Mouse (Mus musculus) urinary bladder, adult 18-20 months (tissue): ENCODE measurements around the gene Dgkz.

Source experiments
- DNase-seq, 2 experiments: peaks; one replicate each; pipeline ENCODE4 v3.0.0; 2022; ENCODE audit warnings: low spot score in 2 of 2, mixed read lengths in 2 of 2

Dgkz gene

DNA sequence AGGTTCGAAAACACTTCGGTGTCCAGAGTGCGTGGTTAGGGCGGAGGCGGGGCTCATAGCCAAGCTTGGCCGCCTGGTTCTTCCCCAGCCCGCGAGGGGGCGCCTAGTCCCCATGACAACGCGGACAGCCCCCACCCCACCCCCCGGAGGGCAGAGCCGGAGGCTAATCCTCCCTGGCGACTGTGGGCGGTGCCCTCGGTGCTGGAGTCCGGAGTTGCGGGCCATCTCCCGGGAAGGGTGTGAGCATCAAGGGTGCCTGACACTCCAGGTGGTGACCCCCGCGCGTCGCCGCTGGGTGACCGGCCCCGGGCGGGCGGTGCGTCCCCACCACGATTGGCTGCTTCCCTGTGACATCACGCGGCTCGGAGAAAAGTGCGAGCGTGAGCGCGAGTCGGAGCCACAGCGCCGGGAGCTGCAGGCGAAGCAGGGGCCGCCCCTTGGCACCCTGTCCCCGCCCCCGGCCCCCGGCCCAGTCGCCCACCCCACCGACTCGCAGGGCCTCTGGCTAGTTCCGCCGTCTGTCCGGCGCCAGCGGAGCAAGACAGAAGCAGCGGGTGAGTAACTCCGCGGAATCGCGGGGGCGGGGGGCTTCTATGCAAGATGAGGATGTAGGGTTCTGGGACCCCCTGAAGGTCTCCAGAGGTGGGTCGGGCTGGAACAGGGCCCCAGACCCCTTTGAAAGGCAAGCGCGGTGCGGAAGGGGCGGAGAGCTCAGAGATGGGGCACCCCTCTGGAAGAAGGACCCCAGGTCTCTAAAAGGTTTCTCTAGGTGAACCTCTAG is 53.7 kb downstream of the Dgkz start:
- DNase-seq, result no peak

GRCm38 (mm10) chr2:91921181-91921789 is 54.4 kb downstream of the Dgkz start:
- peak in 1 of 2 experiments; percentile 72 for DNase-seq

DNA sequence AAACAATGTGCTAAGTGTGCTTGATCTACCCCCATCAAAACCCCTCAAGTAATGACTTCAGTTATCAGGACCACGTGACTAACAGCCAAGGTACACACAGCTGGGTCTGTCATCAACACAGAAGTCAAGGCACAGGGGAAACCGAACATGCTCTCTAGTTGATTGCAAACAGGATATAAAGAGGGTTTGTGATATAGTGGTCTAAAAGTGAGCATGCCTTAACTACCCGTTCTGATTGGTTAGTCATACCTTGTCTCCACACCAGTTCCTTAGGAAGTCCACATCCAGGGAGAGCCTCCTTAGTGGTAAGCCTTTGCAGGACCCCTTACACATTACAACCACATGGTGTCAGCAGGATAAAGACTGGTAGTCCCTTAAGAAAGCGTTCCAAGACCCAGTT is 55.5 kb downstream of the Dgkz start:
- no peak for DNase-seq

- no peak for DNase-seq
Measured at GRCm38 (mm10) chr2:91917096-91917495, 58.6 kb downstream of the Dgkz start.

DNA sequence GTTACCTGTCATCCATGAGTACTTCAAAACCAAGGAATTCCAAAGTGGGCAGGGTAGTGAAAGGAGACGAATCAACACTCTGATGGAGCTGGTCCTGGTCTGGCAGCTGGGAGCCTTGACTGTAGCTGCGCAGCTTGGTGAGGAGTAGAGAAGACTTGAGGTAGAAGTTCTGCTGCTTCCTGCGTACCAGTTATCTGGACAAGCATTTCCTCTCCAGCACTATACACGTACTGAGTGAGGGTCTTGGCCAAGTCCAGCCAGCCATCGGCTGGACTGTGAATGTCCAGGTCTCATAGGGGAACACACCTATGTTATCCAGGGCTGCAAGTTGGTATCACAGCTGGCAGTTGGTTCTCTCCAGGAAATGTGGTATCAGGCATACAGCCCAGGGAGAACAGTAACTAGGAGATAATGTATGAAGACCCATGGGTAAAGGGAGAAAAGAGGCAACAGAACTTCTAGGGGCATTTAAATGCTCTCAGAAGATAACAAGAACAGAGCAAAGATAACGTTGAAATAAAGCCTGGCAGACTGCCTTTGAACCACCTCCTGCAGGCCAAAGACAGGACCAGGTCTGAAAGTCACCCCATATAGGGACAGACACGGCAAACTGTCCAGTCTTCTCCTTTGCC is 59.2 kb downstream of the Dgkz start:
- no peak for DNase-seq

DNA sequence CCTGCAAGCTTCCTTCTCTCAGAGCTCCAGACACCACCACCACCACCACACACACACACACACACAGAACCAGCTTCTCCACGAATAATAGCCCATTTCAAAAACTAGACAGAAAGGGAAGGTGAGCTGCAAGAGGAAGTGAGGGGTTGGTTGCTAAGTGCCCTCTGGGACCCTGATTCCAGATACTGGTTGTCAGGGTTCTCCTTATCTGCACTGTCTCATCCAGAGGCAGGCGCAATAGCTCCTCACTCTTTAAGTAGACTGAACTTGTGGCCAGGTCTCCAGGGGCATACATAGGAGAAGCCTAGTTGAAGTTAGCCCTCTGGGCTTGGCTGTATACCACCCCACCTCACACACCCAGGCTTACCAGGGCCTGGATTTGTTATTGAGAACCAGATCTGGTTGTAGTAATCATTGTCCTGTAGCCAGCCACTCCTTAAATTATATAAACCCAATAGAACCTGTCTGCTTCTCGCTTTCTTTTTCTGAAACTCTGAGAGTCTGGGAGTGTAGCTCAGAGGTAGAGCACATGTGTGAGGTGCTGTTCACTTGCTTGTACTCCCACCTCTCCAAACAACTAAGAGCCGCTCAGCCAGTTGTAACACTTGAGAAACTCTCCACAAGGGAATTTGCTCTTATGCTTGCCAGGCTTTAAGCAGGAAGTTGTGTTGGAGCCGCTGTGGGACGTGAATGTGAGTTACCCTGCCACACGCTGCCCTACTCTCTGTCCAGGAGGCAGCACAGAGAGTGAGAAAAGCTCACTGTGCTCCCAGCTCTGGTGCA is 62.1 kb downstream of the Dgkz start:
- no peak for DNase-seq

GRCm38 (mm10) chr2:91912616-91913015 is 63.0 kb downstream of the Dgkz start:
- DNase-seq, result no peak

DNA sequence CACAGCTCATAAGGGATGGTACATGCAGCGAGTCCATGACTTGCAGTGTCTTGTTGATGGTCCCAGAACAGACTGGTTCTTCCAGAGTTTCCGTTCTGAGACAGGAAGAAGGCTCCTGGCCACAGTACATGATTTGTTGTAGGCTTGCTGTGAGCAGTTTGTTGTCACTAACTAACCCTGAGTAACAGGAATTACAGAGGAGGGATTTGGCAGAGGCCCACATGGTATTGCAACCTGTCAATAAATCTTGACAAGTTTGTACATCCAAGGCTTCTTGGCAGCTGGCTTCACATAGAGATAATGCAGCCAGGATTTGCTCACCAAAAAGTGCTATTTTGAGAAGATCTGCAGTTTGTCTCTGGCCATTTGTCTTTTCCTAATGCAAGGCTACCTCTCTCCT is 69.5 kb downstream of the Dgkz start:
- no peak for DNase-seq

GRCm38 (mm10) chr2:91904618-91905307 is 70.9 kb downstream of the Dgkz start:
- DNase-seq, result no peak

- DNase-seq, result no peak
Measured at GRCm38 (mm10) chr2:91903171-91903925, 72.3 kb downstream of the Dgkz start.

DNA sequence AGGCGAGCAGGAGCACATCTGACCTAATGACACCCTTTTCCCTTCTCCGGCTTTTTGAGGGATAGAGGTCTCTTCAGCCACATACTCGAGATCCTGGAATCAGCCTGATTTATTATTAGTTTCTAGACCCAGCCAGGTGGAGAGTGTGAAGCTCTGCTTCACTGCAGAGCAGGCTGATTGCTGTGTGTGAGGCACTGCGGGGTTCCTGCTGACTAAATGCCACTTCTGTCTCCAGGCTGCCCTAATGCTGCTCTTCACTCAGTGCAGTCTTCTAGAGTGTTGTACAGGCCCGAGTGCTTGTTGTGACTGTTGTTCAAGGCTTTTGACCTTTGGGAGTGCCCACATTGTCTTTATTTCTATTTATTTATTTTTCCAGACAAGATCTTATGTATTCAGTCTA is 73.3 kb downstream of the Dgkz start:
- DNase-seq, result no peak

- DNase-seq, result no peak
Measured at GRCm38 (mm10) chr2:91900431-91900830, 75.2 kb downstream of the Dgkz start.

GRCm38 (mm10) chr2:91899141-91899540 is 76.5 kb downstream of the Dgkz start:
- no peak for DNase-seq

GRCm38 (mm10) chr2:91897968-91898367 is 77.7 kb downstream of the Dgkz start:
- DNase-seq, result no peak

DNA sequence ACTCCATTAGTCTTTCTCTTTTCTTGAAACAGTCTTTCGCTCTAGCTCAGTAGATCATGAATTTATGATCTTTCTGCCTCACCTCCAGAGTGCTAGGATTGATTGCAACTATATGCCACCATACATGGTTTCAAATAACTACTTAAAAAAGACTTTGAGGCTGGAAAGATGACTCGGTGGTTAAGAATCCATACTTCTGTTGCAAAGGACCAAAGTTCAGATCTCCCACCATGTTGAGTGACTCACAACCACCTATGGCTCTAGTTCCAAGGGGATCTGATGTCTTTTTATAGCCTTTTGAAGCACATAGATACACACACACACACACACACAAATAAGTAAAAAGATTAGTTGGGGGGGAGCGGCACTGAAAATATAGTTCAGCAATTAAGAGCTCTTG is 80.3 kb downstream of the Dgkz start:
- DNase-seq, result no peak

DNA sequence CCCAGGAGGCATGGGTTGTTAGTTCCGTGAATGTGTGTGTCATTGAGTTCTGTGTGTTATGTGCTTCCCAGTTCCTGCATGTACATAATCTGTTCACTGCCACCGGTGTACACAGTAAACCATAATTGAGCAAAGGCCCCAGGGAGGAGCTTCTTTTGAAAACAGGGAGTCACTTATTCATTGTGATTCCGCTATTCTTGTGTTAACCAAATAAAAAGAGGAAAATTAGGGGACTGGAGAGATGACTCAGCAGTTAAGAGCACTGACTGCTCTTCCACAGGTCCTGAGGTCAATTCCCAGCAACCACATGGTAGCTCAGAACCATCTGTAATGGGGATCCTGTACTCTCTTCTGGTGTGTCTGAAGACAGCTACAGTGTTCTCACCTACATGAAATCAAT is 80.9 kb downstream of the Dgkz start:
- DNase-seq, result no peak

DNA sequence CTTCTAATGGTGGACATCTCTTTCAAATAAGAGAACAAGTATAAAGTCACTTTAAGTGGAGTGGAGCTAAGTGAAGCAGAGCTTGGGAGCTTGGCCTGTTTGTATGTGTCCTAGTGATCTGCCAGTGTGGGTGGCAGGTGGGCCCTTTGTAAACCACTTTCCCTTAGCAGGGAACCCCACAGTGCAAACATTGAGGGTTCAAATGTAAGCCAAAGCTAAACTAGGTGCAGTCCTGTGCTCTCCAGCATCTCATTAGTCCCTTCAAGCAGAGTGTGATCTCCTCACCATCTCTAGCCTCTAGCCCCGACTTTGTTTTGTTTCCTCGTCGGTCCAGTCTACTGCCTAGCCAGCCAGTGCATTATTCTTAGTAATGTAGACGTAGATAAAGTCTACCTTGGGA is 91.0 kb downstream of the Dgkz start:
- no peak for DNase-seq

DNA sequence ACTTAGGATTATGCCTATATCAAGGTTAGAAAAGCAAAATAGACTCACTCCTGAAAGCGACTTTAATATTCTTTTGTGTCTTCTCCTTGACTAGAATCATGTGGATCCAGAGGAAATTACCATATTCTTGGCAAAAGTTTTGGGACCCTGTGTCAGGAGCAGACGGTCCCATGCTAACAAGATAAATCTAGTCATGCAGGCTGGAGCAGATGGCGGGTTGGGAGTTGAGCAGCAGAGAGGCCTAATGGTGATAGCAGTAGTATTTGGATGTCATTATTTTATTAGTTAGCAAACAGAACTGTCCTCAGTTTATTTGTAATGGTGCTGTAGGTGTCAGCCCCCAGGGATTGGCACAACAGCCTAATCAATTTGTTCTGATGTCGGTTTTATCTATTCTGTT is 91.7 kb downstream of the Dgkz start:
- DNase-seq, result no peak
